Mouse (Mus musculus) kidney, postnatal 4 days (tissue): ENCODE measurements around the gene Bnip3.

Experiments used
- DNase-seq, 2 experiments: peaks; one replicate each; pipeline ENCODE4 v3.0.0; 2021; ENCODE audit warnings: mixed read lengths in 2 of 2

The Bnip3 gene

GRCm38 (mm10) chr7:138909277-138910192, at the start of gene Bnip3:
Bnip3 (minus strand) TSS chr7:138909519.
- DNase-seq = peak; percentile 91 to 95

- no peak for DNase-seq
These were observed 47.8 kb upstream of the Bnip3 start for GRCm38 (mm10) chr7:138957106-138957505.

- DNase-seq = no peak
These were observed 46.5 kb upstream of the Bnip3 start for GRCm38 (mm10) chr7:138955787-138956186.

GRCm38 (mm10) chr7:138948309-138948708, 39.0 kb upstream of the Bnip3 start:
- DNase-seq = no peak

- no peak for DNase-seq
These were observed 38.4 kb upstream of the Bnip3 start for GRCm38 (mm10) chr7:138947741-138948140.

- DNase-seq = no peak
These were observed 36.3 kb upstream of the Bnip3 start for GRCm38 (mm10) chr7:138945668-138946067.

GRCm38 (mm10) chr7:138942301-138942700, 33.0 kb upstream of the Bnip3 start:
- DNase-seq = no peak

- no peak for DNase-seq
These were observed 32.3 kb upstream of the Bnip3 start for GRCm38 (mm10) chr7:138941571-138941970.

- peak; percentile 9 to 28 for DNase-seq
These were observed 31.5 kb upstream of the Bnip3 start, which contains the start of gene Jakmip3 for GRCm38 (mm10) chr7:138940612-138941461. Jakmip3 (plus strand) TSS chr7:138940730.

DNA sequence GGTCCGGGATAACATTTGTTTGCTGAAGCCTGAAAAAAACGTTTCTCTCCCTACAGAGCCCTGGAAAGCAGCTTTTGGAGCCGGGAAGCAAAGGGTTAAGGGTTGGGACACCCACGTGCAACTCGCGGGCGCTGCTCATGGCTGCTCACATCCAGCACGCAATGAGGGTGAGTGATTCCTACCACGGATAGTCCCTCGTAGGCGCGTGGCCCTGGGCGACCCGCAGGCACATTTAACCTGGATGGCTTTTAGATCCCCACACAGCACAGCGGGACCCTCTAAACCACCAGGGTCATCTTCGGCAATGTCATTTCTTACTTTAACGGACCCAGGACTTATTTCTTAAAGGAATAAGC, 30.9 kb upstream of the Bnip3 start:
- DNase-seq = peak; percentile 20 to 31

DNA sequence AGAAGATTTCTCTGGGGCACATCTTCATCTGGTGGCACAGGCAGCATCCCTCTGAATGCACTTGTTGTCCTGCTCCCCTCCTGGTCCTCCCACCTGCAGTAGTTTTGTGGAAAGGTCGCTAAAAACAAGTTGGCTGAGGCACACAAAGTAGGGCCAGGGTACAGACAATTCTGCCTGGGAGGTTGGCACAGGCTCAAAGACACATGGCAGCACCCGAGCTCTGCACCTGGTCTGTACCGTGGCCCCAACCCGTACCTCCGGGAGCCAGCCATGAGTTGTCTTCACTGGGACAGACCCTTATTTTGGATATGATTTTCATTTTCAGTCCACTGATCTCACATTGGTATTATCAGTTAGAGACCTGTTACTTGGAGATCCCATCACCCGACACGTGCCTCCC, 29.7 kb upstream of the Bnip3 start:
- DNase-seq = no peak

GRCm38 (mm10) chr7:138934523-138934922, 25.2 kb upstream of the Bnip3 start:
- no peak for DNase-seq

GRCm38 (mm10) chr7:138928456-138928855, 19.1 kb upstream of the Bnip3 start:
- DNase-seq = no peak

DNA sequence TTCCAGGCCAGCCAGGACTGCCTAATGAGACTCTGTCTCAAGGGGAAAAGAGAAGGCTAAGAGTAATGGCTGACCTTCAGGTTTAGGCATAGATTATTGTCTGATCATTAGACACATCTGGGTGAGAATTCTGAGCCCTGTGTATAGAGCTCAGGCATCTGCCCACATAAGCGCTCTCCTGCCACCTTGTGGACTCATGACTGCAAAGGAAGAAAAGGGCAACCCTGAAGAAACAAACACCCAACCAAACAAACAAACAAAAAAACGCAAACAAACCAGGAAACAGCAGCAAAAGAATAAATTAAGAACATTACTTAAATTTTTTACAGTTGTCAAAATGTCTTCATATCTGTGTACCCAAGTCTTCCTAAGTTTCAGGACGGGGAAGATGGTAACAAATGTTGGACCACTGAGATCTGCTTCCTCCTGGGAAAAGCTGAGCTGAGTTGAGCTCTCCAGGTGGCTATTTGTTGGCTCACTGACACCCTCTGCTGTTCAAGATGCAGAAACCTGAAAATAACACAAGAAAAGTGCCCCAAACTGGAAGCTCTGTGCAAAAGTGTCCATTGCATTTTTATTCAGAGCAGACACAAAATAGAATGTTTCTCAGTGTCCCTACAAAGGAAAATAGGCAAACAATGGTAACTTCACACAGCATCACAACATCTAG, 14.6 kb upstream of the Bnip3 start:
- DNase-seq = peak; percentile 56

DNA sequence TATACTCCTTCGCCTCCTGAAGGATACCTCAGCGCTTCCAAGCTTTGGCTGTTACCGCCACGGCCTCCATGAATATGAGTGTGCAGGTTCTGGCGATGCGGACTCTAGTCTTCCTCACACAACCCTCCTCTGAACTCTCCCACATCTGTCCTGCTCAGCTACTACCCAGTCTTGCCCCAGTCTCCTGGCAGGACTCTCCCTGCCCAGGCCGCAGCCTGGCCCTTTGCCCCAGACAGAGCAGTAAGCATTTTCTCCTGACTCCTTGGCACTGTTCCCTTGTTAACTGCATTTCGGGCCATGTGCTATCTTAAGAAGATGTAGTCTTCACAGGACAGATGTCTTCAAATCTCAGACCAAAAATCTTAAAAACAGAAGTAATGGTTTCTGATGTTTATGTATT, 12.3 kb upstream of the Bnip3 start:
- DNase-seq = no peak

DNA sequence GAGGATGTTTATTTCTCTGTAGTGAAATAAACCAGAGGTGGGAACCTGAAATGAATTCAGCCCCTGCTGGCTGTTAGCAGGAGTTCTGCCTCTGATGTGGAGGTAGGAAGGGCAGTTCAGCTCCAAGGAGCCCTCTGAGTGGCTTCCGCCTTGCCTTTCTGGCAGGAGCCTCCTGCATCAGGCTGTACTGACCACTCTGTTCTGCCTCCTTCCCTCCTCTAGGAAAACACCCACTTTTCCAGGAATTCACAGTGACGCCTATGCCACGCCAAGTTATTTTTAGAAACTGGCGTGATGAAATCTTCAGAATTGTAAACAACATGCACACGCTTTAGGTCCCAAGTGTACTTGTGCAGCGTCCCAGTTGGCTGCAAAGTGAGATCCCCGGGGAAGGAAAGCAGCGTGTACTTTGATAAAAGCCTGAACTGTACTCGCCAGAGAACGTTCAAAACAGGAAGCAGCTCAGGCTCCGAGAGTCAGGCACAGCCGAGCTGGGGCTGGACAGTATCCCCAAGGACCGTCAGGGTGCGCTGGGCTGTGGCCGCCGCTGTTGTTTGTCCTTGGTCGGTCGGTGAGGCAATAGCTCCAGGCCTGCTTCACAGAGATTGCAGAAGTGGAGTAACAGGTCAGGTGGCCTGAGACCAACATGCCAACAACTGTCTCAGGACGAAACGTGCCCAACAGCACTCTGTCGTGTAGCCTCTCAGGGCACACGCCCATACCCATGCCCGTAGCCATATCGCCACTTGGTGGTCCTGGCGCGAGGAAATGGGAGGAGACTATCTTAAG, 10.0 kb upstream of the Bnip3 start:
- peak; percentile 71 to 82 for DNase-seq

DNA sequence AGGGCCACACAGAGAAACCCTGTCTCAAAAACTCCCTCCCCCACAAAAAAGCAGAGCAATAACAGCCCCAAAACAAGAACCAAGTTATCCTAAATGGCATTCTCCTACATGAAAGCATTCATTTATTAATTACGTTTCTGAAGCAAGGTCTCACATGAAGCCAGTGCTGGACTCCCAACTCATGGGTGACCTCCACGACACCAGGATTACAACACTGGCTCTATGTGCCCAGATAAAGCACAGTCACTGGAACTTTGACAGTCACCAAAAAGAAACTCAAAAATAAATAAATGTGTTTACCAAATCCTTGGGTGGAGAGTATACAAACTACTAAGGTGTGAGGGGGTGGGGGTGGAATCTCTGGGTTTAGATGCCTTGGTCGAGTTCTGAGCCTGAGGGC, 4.3 kb upstream of the Bnip3 start:
- DNase-seq = no peak

- no peak for DNase-seq
These were observed 859 bp upstream of the Bnip3 start for GRCm38 (mm10) chr7:138910193-138910562.

DNA sequence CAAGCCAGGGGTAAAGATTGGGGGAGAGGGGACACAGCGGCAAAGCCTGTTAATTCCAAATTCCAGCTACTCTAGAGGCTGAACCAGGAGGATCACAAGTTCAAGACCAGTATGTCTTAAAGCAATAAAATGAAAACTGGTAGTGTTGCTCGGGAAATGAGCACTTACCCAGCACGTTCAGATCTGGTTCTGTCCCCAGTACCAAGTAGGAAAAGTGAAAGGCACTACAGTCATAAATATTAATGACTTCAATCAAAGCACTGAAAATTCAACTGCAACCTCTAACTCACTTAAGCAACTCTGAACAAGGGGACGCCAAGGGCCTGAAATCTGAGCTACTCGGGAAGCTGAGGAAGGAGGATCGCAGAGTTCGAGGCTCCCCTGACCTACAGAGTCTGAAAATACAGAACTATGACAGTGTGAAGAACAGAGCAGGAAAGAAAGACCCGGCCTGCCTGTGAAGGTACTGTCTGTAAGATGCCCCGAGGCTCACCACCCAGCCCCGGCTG, 497 bp downstream of the Bnip3 start:
- no peak for DNase-seq

DNA sequence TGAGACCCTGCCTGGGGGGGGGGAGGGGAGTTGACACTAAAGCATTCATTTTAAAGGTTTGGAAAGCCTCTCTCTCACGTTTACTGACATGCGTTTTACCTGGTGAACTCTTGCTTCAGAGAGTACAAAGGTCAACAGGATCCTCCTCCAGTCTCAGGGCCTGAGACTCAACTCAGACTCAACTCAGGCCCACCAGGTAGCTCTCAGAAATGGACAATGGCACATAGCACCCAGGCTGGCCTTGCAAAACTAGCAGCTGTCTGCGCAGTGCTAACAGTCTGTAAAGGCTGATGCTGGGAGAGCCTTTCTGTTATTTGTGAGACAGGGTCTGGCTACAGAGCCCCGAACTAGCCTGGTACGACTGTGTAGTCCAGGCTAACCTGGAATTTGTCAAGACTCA, 1.3 kb downstream of the Bnip3 start:
- DNase-seq = no peak

- peak in 1 of 2 experiments; percentile 22 for DNase-seq
These were observed 2.3 kb downstream of the Bnip3 start for GRCm38 (mm10) chr7:138907043-138907442.

DNA sequence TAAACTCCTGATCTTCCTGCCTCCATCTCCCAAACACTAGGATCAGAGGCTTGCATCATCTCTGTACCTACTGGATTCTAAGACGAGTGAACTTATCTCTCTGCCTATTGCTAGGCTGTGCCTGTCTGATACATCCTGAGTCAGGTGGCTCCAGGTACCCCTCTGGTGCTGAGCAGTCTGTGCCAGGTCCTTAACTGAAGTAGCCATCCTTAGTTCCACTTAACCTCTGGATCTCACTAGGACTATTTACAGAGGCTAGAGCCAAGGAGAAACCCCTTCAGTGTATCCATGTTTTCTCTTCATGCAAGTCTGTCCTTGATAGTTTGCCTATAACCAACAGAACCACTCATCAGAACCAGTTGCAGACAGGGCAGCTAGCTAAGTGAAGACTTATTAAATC, 2.9 kb downstream of the Bnip3 start:
- no peak for DNase-seq
